Mouse (Mus musculus) heart, postnatal 4 days (tissue): Measurements from ENCODE around the gene Sema3e. TPM values are rescaled to one million over a fixed set of nuclear protein-coding genes. Genes with fewer than 3 reads are reported as not detected.

Experiments
- DNase-seq: peaks from one replicate; pipeline ENCODE4 v3.0.0; 2021
- total RNA-seq, 2 experiments: library from RNA; stranded (reverse); gene quantifications; 2 replicates each; pipeline ENCODE4 v1.2.3; 2021

The Sema3e gene
- total RNA-seq, 2 experiments from 2014 or later = 0.31 to 0.34 TPM

- peak; percentile 4 for DNase-seq
Observed at GRCm38 (mm10) chr5:14088100-14088499, 63.0 kb downstream of the Sema3e start.

- no peak for DNase-seq
Observed at GRCm38 (mm10) chr5:14089875-14090608, 65.0 kb downstream of the Sema3e start.

- no peak for DNase-seq
Observed at GRCm38 (mm10) chr5:14090609-14090969, 65.5 kb downstream of the Sema3e start.

- no peak for DNase-seq
Observed at GRCm38 (mm10) chr5:14092262-14092776, 67.2 kb downstream of the Sema3e start.

- no peak for DNase-seq
Observed at GRCm38 (mm10) chr5:14096196-14096595, 71.1 kb downstream of the Sema3e start.

- no peak for DNase-seq
Observed at GRCm38 (mm10) chr5:14098677-14099076, 73.6 kb downstream of the Sema3e start.

GRCm38 (mm10) chr5:14107365-14107764 is 82.3 kb downstream of the Sema3e start:
- no peak for DNase-seq

- no peak for DNase-seq
Observed at GRCm38 (mm10) chr5:14109001-14109400, 83.9 kb downstream of the Sema3e start.

- no peak for DNase-seq
Observed at GRCm38 (mm10) chr5:14111401-14111800, 86.3 kb downstream of the Sema3e start.

- no peak for DNase-seq
Observed at GRCm38 (mm10) chr5:14121902-14122301, 96.8 kb downstream of the Sema3e start.

- DNase-seq = no peak
Observed at GRCm38 (mm10) chr5:14126591-14126990, 101.5 kb downstream of the Sema3e start.

- no peak for DNase-seq
Observed at GRCm38 (mm10) chr5:14135929-14136328, 110.9 kb downstream of the Sema3e start.

- DNase-seq = no peak
Observed at GRCm38 (mm10) chr5:14138725-14139124, 113.6 kb downstream of the Sema3e start.

- DNase-seq = no peak
Observed at GRCm38 (mm10) chr5:14162579-14162978, 137.5 kb downstream of the Sema3e start.

GRCm38 (mm10) chr5:14163280-14163679 is 138.2 kb downstream of the Sema3e start:
- no peak for DNase-seq

- no peak for DNase-seq
Observed at GRCm38 (mm10) chr5:14167776-14168175, 142.7 kb downstream of the Sema3e start.

- no peak for DNase-seq
Observed at GRCm38 (mm10) chr5:14173355-14174183, 148.5 kb downstream of the Sema3e start.

- DNase-seq = no peak
Observed at GRCm38 (mm10) chr5:14180571-14180970, 155.5 kb downstream of the Sema3e start.

- DNase-seq = no peak
Observed at GRCm38 (mm10) chr5:14182156-14182555, 157.1 kb downstream of the Sema3e start.

GRCm38 (mm10) chr5:14195172-14195819 is 170.2 kb downstream of the Sema3e start:
- no peak for DNase-seq

- no peak for DNase-seq
Observed at GRCm38 (mm10) chr5:14198344-14199040, 173.4 kb downstream of the Sema3e start.

GRCm38 (mm10) chr5:14206794-14207193 is 181.7 kb downstream of the Sema3e start:
- no peak for DNase-seq
